Mouse (Mus musculus): Measurements from ENCODE around the gene Vkorc1. TPM values are rescaled to one million over a fixed set of nuclear protein-coding genes. Genes with fewer than 3 reads are reported as not detected.
"Not testable (repeated sequence)": the region's sequence is repeated elsewhere in the genome, so short reads cannot be mapped to it uniquely, and the experiment has no call there.

The Vkorc1 gene
- 55.1 and 59.5 TPM in 2 replicates for polyA plus RNA-seq (2015; fragmentation: Nextera tagmentation; extraction: Ambion mirVana)

GRCm38 (mm10) chr7:127895442-127895841 lies at the start of gene Vkorc1, which contains the start of gene Gm21974:
TSS of gene Vkorc1 (minus strand) at chr7:127895617.
TSS of gene Gm21974 (minus strand) at chr7:127895454.
- Histone ChIP-seq H3K36me3 (ENCODE audit: control insufficient read depth, insufficient read depth, low read length) (peaks cover 11% of the 10 kb centered on the region), H3K27me3 (ENCODE audit: control insufficient read depth, insufficient read depth, low read depth, low read length) (no peaks in the 10 kb centered on the region), H3K4me1 (ENCODE audit: control insufficient read depth, insufficient read depth, low read length) (peaks cover 8% of the 10 kb centered on the region), H3K4me3 (ENCODE audit: low read depth, low read length) (peak within 1 kb of the TSS; percentile 69), H3K27ac (ENCODE audit: low read length) (peak within 1 kb of the TSS; percentile 84), H3K9ac (ENCODE audit: low read depth, low read length) (peak within 1 kb of the TSS; percentile 77), H3K9me3 (replicated peaks; ENCODE audit: control insufficient read depth, low read length, poor library complexity, severe bottlenecking) (no peaks in the 10 kb centered on the region), H3K4me2 (ENCODE audit: low read length) (peak within 1 kb of the TSS; percentile 82)
- peak; percentile 97 for ATAC-seq
- 0% methylated on average over 26 of the region's 26 CpGs for WGBS

GRCm38 (mm10) chr7:127944614-127945013 lies 49.2 kb upstream of the Vkorc1 start:
- no peak overlapping the region for H3K9ac ChIP-seq (ENCODE audit: low read depth, low read length)
- H3K4me1 ChIP-seq (ENCODE audit: control insufficient read depth, insufficient read depth, low read length) = no peaks in the 10 kb centered on the region
- 17% methylated on average over 23 of the region's 23 CpGs for WGBS
- no peak overlapping the region for H3K27ac ChIP-seq (ENCODE audit: low read length)
- H3K4me2 ChIP-seq (ENCODE audit: low read length) = 0 out of 2 replicates have a peak overlapping the region, but pooled peaks have one; percentile 13
- no peaks in the 10 kb centered on the region for H3K9me3 ChIP-seq (replicated peaks; ENCODE audit: control insufficient read depth, low read length, poor library complexity, severe bottlenecking)
- no peak for ATAC-seq
- peaks cover 18% of the 10 kb centered on the region for H3K27me3 ChIP-seq (ENCODE audit: control insufficient read depth, insufficient read depth, low read depth, low read length)
- H3K4me3 ChIP-seq (ENCODE audit: low read depth, low read length) = no peak overlapping the region
- no peaks in the 10 kb centered on the region for H3K36me3 ChIP-seq (ENCODE audit: control insufficient read depth, insufficient read depth, low read length)

GRCm38 (mm10) chr7:127942097-127942496 lies 46.7 kb upstream of the Vkorc1 start:
- not testable (repeated sequence) for H3K9ac ChIP-seq (ENCODE audit: low read depth, low read length); H3K27ac ChIP-seq (ENCODE audit: low read length); ATAC-seq; H3K4me3 ChIP-seq (ENCODE audit: low read depth, low read length); H3K9me3 ChIP-seq (replicated peaks; ENCODE audit: control insufficient read depth, low read length, poor library complexity, severe bottlenecking); H3K36me3 ChIP-seq (ENCODE audit: control insufficient read depth, insufficient read depth, low read length); H3K4me1 ChIP-seq (ENCODE audit: control insufficient read depth, insufficient read depth, low read length); H3K4me2 ChIP-seq (ENCODE audit: low read length)
- H3K27me3 ChIP-seq (ENCODE audit: control insufficient read depth, insufficient read depth, low read depth, low read length) = peaks cover 18% of the 10 kb centered on the region
- WGBS = 45% methylated on average over 2 of the region's 2 CpGs

- peak overlapping the region; percentile 80 for H3K4me2 ChIP-seq (ENCODE audit: low read length)
- H3K4me1 ChIP-seq (ENCODE audit: control insufficient read depth, insufficient read depth, low read length) = peaks cover 10% of the 10 kb centered on the region
- WGBS = 55% methylated on average over 18 of the region's 18 CpGs
- H3K9ac ChIP-seq (ENCODE audit: low read depth, low read length) = peak overlapping the region; percentile 75
- H3K36me3 ChIP-seq (ENCODE audit: control insufficient read depth, insufficient read depth, low read length) = no peaks in the 10 kb centered on the region
- peak overlapping the region; percentile 54 for H3K4me3 ChIP-seq (ENCODE audit: low read depth, low read length)
- H3K27me3 ChIP-seq (ENCODE audit: control insufficient read depth, insufficient read depth, low read depth, low read length) = no peaks in the 10 kb centered on the region
- no peaks in the 10 kb centered on the region for H3K9me3 ChIP-seq (replicated peaks; ENCODE audit: control insufficient read depth, low read length, poor library complexity, severe bottlenecking)
- H3K27ac ChIP-seq (ENCODE audit: low read length) = peak overlapping the region; percentile 77
- peak; percentile 1; the same call in 1 of the 2 replicates for ATAC-seq
Observed at GRCm38 (mm10) chr7:127936216-127936884, 40.9 kb upstream of the Vkorc1 start.

- H3K4me2 ChIP-seq (ENCODE audit: low read length) = peak overlapping the region; percentile 80
- WGBS = under 1% methylated on average over 35 of the region's 38 CpGs
Observed at GRCm38 (mm10) chr7:127935748-127936159, 40.3 kb upstream of the Vkorc1 start.

GRCm38 (mm10) chr7:127935028-127935722 lies 39.8 kb upstream of the Vkorc1 start:
- H3K9ac ChIP-seq (ENCODE audit: low read depth, low read length) = peak overlapping the region; percentile 75
- peaks cover 3% of the 10 kb centered on the region; the same call in 1 of the 2 replicates for H3K27me3 ChIP-seq (ENCODE audit: control insufficient read depth, insufficient read depth, low read depth, low read length)
- H3K4me2 ChIP-seq (ENCODE audit: low read length) = peak overlapping the region; percentile 80
- peak overlapping the region; percentile 77 for H3K27ac ChIP-seq (ENCODE audit: low read length)
- H3K9me3 ChIP-seq (replicated peaks; ENCODE audit: control insufficient read depth, low read length, poor library complexity, severe bottlenecking) = no peaks in the 10 kb centered on the region
- H3K4me3 ChIP-seq (ENCODE audit: low read depth, low read length) = peak overlapping the region; percentile 54
- H3K4me1 ChIP-seq (ENCODE audit: control insufficient read depth, insufficient read depth, low read length) = peaks cover 10% of the 10 kb centered on the region
- no peaks in the 10 kb centered on the region for H3K36me3 ChIP-seq (ENCODE audit: control insufficient read depth, insufficient read depth, low read length)
- 6% methylated on average over 31 of the region's 32 CpGs for WGBS
- ATAC-seq = peak; percentile 95

More at GRCm38 (mm10) chr7:127935748-127936159, 40.3 kb upstream of the Vkorc1 start:
- H3K4me1 ChIP-seq (ENCODE audit: control insufficient read depth, insufficient read depth, low read length) = peaks cover 10% of the 10 kb centered on the region
- no peaks in the 10 kb centered on the region for H3K27me3 ChIP-seq (ENCODE audit: control insufficient read depth, insufficient read depth, low read depth, low read length)
- H3K36me3 ChIP-seq (ENCODE audit: control insufficient read depth, insufficient read depth, low read length) = no peaks in the 10 kb centered on the region
- H3K4me3 ChIP-seq (ENCODE audit: low read depth, low read length) = peak overlapping the region; percentile 54
- H3K9ac ChIP-seq (ENCODE audit: low read depth, low read length) = peak overlapping the region; percentile 75
- H3K9me3 ChIP-seq (replicated peaks; ENCODE audit: control insufficient read depth, low read length, poor library complexity, severe bottlenecking) = no peaks in the 10 kb centered on the region
- ATAC-seq = peak; percentile 77
- H3K27ac ChIP-seq (ENCODE audit: low read length) = peak overlapping the region; percentile 77

- ATAC-seq = no peak
Observed at GRCm38 (mm10) chr7:127934075-127934474, 38.7 kb upstream of the Vkorc1 start.

GRCm38 (mm10) chr7:127932273-127933031 lies 37.0 kb upstream of the Vkorc1 start:
- WGBS = 16% methylated on average over 13 of the region's 13 CpGs
- ATAC-seq = no peak
- no peak overlapping the region for H3K4me2 ChIP-seq (ENCODE audit: low read length)
- peaks cover 10% of the 10 kb centered on the region for H3K4me1 ChIP-seq (ENCODE audit: control insufficient read depth, insufficient read depth, low read length)
- H3K9me3 ChIP-seq (replicated peaks; ENCODE audit: control insufficient read depth, low read length, poor library complexity, severe bottlenecking) = no peaks in the 10 kb centered on the region
- H3K36me3 ChIP-seq (ENCODE audit: control insufficient read depth, insufficient read depth, low read length) = no peaks in the 10 kb centered on the region
- no peak overlapping the region for H3K4me3 ChIP-seq (ENCODE audit: low read depth, low read length)
- H3K27me3 ChIP-seq (ENCODE audit: control insufficient read depth, insufficient read depth, low read depth, low read length) = peaks cover 26% of the 10 kb centered on the region
- no peak overlapping the region for H3K9ac ChIP-seq (ENCODE audit: low read depth, low read length)
- H3K27ac ChIP-seq (ENCODE audit: low read length) = no peak overlapping the region

More at GRCm38 (mm10) chr7:127934075-127934474, 38.7 kb upstream of the Vkorc1 start:
- Histone ChIP-seq H3K9ac (ENCODE audit: low read depth, low read length) (no peak overlapping the region), H3K9me3 (replicated peaks; ENCODE audit: control insufficient read depth, low read length, poor library complexity, severe bottlenecking) (no peaks in the 10 kb centered on the region), H3K36me3 (ENCODE audit: control insufficient read depth, insufficient read depth, low read length) (no peaks in the 10 kb centered on the region), H3K4me1 (ENCODE audit: control insufficient read depth, insufficient read depth, low read length) (peaks cover 10% of the 10 kb centered on the region), H3K27ac (ENCODE audit: low read length) (no peak overlapping the region), H3K4me2 (ENCODE audit: low read length) (no peak overlapping the region), H3K4me3 (ENCODE audit: low read depth, low read length) (no peak overlapping the region), H3K27me3 (ENCODE audit: control insufficient read depth, insufficient read depth, low read depth, low read length) (peaks cover 11% of the 10 kb centered on the region)
- 96% methylated on average over 5 of the region's 5 CpGs for WGBS
